Mouse (Mus musculus): Measurements from ENCODE around the gene Rd3.

- no peak for TF ChIP-seq POLR2A (IDR thresholded peaks at IDR 0.05; ENCODE audit: borderline replicate concordance, insufficient read depth, low read length)
- TF ChIP-seq CTCF (IDR thresholded peaks at IDR 0.05; ENCODE audit: borderline replicate concordance, insufficient read depth, low read depth, low read length) = no peak
These were observed 26.6 kb upstream of the Rd3 start for GRCm38 (mm10) chr1:191950611-191951010.

All from cerebellum, adult 2 months (tissue).